Mouse (Mus musculus): ENCODE data around the gene Jun. TPM values are rescaled to one million over a fixed set of nuclear protein-coding genes. Genes with fewer than 3 reads are reported as not detected.

The Jun gene
- polyA plus RNA-seq, 1 experiment from 2014 or later = 124 TPM

Other genes with a start within 250 kb of the Jun start
- gene Eqtn, start 123.4 kb downstream of the Jun start, polyA plus RNA-seq (2015; fragmentation: Nextera tagmentation; extraction: Ambion mirVana) = not detected in 2 replicates
- 30.2 and 32.2 TPM in 2 replicates for gene Mysm1, start 73.1 kb downstream of the Jun start, polyA plus RNA-seq (2015; fragmentation: Nextera tagmentation; extraction: Ambion mirVana)